Mouse (Mus musculus) embryonic fibroblast, embryonic 13.5 days (primary cell): ENCODE data around the gene Cacnb4.

Experiments used
- CTCF ChIP-seq: IDR thresholded peaks from 2 replicates; pipeline ENCODE4 v1.5.1; 2011; ENCODE audit warnings: mild to moderate bottlenecking, control low read depth, low read length, moderate library complexity, borderline replicate concordance; ENCODE audit not compliant: insufficient read depth
- POLR2A ChIP-seq: IDR thresholded peaks from 2 replicates; pipeline ENCODE4 v1.6.1; 2011; ENCODE audit warnings: low read depth, mild to moderate bottlenecking, control low read depth, low read length, moderate library complexity

DNA sequence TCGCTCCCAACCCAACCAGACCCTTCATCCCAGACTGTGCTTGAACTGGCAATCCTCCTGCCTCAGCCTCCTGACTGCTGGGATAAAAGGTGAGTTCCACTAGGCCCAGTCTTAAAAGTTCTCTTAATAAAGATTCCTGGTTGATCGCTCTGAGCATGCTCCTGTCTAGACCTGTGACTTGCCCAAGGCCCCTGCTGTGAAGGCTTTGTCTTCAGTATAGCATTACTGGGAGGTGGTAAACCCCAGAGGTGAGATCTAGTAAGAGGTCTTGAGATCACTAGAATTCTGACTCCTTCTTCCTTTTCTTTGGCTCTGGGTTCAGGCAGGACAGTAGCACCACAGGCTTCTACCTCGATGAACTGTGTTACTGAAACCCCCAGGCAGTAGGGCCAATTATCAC lies 50.4 kb downstream of the Cacnb4 start:
- no peak for TF ChIP-seq POLR2A
- no peak for TF ChIP-seq CTCF
